Mouse (Mus musculus): Measurements from ENCODE around the gene Slc41a3. TPM values are rescaled to one million over a fixed set of nuclear protein-coding genes. Genes with fewer than 3 reads are reported as not detected.
"Not testable (repeated sequence)": the region's sequence is repeated elsewhere in the genome, so short reads cannot be mapped to it uniquely, and the experiment has no call there.

The Slc41a3 gene
- total RNA-seq, 2 experiments from 2014 or later = 3.9 to 4.0 TPM

DNA sequence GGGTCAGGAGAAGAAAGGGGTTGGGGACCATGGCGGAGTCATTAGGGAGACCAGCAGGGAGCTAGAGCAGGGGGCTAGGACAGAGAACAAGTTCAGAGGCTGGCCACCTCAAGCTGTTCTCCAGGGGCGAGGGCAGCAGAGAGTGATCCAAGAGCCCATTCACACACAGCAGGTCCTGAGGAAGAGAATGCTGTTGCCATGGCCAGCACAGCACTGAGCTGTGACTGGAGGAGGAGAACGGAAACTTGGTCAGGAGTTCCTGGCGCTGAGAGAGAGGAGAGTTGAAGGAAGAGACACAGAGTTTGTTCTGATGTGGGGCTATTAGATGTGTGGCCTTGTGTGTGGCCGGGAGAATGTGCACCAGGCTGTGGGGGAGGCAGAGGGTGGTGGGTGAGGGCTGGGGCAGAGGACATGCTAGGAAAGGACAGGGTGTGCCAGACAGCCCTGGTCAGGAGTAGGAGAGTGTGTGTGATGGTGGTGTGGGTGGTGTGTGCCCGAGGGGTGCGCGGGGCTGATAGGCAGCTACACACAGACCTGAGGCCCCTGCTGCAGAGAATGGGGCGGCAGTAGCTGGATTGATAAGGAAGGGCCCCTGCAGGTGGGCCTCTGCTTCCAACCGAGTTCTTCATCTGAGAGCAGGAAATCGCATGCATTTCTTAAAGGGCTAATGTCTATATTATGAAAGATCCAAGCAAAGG lies 18.4 kb downstream of the Slc41a3 start:
- no peak for DNase-seq (ENCODE audit: low spot score in 2 of 2)

DNA sequence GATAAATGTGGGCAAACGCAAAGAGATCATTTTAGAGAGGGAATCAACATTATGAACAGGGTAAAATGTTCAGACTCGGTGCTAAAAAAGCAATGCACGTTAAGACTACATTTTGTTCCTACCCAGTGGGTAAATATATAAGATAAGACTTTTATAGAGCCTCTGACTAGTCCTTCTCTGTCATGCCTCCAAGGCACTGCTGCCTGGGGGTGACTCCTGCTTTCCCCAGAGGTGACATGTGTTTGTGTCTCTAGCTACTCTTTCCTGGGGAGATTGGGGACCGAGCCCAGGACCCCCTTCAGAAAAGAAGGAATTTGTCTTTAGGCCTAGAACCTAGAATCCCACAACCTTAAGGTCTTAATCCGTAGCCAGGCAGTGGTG lies 18.9 kb downstream of the Slc41a3 start:
- no peak for DNase-seq (ENCODE audit: low spot score in 2 of 2)

DNA sequence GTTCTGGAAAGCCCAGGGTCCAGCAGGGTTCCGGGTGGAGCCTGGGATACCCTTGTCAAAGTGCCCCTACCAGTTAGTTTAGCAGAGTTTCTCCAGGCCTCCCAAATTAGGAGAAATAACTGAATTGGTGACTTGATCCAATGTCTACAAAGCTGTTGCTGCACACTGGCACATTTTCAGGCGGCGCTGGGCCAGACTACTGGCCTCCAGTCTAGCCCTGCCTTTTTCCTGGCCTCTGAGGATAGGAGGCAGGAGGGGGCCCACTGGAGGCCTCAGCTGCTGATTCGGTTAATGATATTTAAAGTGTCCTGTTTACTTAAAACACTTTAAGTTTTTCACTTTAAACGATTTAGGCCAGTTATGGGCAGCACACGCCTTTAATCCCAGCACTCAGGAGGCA lies 19.7 kb downstream of the Slc41a3 start:
- DNase-seq (ENCODE audit: low spot score in 2 of 2) = no peak

DNA sequence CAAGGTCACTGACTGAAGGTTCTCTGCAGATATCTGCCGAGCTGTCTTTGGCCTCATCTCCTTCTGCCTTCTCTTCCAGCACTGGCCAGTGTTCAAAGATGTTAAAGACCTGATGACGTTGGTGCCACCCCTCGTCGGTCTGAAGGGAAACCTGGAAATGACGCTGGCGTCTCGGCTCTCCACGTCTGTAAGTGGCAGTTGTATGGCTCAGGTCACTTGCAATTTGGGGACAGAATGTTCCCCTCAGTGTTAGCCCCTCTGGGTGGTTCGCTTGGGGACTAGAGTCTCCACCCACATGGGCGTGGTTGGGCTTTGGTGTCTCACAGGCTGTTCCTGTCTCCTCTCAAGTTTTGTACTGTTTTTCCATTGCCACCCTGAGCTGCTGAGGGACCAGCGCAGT lies 20.2 kb downstream of the Slc41a3 start:
- no peak for DNase-seq (ENCODE audit: low spot score in 2 of 2)

DNA sequence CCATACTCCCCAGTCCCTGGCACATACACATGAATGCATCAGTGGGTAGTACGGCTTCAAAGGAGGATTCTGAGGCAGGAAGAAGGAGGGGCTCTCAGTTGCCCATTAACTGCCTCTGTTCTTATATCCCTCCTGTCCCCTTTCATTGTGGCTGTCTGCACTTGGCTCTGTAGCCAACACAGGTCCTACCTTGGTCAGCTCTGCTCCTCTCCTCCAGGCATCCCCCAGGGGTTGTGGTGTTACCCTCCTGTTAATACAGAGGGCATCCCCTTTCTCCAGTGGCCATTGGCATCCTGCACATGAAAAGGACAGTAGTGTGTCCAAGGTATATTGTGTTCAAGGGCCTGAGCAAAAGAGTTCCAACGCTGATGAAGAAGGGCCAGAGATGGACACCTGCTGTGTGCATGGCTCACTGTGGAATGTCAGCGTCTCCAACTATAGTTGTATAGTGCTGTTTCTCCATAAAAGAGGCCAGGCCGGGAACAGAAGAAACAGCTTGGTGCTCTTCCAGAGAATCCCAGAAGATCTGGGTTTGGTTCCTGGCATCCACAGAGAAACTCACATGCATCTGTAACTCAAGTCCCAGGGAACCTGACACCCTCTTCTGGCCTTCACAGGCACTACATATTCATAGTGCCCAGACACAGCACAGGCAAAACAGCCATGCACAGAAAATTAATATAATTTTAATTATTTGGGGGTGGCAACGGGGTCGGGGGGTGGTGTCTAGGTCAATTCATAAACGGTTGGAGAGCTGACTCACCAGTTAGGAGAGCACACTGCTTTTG lies 20.9 kb downstream of the Slc41a3 start:
- no peak for DNase-seq (ENCODE audit: low spot score in 2 of 2)

DNA sequence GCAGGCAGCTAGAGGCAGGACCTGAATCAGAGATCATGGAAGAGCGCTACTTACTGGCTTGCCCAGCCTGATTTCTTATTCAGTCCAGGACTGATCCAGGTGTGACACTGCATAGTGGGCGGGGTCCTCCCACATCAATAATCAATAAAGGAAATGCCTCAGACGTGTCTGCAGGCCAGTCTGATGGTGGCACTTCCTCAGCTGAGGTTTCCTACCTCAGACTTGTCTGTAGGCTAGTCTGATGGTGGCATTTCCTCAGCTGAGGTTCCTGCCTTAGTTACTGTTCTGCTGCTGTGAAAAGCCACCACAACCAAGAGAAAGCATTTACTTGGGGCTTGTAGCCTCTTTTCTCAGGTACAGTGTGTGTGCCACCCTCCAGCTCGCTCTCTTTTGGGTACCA lies 23.0 kb downstream of the Slc41a3 start:
- no peak for DNase-seq (ENCODE audit: low spot score in 2 of 2)

DNA sequence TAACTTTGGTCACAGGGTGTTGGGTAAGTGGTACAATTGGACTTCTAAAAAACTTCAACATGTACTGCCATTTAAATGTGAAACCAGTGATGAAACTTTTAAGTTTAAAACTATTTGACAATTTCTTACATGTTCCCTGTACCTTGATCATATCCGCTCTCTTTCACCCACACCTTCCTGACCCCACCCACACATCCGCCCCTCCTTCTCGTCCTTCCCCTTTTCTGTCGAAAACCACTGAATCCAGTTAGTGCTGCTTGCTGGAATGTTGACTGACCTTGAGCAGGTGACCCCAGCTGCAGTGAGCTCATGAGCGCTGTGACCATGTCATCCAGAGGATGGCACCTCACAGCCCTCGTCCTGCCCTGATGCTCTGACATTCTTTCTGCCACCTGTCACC lies 25.0 kb downstream of the Slc41a3 start:
- no peak for DNase-seq (ENCODE audit: low spot score in 2 of 2)

DNA sequence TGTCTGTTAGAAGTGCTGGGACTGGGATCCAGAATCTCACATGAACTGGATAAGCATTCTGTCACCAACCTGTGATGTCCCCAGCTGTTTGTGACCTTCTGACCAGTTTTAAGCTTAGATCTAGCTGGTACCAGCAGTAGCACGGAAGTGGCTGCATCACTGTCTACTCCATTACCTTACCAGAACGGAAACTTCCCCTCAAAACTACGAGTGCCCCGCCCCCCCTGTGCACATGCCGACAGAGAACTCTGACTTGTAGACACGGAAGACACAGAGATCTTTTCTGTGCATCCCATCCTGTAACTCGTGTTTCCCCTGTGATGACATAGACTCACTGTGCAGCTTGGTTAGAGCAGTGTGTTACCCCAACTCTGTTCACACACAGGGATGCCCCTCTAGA lies 25.9 kb downstream of the Slc41a3 start:
- DNase-seq (ENCODE audit: low spot score in 2 of 2) = no peak

DNA sequence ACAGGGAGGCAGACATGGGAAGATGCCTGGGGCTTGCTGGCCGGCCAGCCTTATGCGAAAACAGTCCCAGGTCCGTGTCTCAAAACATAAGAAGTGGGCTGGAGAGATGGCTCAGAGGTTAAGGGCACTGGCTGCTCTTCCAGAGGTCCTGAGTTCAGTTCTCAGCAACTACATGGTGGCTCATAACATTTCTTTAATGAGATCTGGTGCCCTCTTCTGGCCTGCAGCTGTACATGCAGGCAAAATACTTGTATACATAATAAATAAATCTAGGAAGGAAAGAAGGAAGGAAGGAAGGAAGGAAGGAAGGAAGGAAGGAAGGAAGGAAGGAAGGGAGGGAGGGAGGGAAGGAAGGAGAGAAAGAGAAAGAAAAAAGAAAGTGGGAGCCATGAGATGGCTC lies 28.0 kb downstream of the Slc41a3 start:
- DNase-seq (ENCODE audit: low spot score in 2 of 2) = not testable (repeated sequence)

DNA sequence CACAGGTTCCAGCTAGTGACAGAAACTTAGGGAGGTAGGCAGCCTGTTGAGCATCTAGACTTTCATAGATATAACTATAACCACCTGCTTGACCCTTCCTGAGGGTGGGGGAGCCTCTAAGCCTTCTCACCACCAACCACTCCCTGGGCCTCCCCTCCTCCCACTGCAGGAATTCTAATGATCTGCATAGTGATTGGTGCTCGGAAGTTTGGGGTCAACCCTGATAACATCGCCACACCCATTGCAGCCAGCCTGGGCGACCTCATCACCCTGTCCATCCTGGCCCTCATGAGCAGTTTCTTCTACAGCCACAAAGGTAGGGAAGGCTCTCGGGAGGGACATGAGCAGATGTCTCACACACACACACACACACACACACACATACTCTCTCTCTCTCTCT lies 30.6 kb downstream of the Slc41a3 start:
- DNase-seq (ENCODE audit: low spot score in 2 of 2) = no peak

DNA sequence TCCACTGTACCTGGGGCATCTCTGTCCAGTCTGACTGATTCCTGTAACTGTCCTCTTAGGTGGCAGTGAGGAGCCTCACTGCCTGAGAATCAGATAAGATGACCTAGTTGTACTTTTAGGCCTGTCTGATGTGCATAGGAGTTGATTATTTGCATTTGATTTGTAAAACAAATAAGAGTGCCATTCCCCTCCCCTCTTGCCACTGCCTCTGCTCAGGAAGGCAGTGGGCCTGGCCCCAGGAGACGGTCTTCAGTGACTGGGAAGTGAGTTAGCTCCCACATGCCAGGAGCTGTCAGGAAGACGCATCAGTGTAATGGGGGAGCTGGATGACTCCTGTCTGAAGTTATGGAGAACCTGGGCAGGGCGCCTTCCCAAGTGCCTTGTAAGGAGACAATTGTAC lies 31.1 kb downstream of the Slc41a3 start:
- DNase-seq (ENCODE audit: low spot score in 2 of 2) = no peak

DNA sequence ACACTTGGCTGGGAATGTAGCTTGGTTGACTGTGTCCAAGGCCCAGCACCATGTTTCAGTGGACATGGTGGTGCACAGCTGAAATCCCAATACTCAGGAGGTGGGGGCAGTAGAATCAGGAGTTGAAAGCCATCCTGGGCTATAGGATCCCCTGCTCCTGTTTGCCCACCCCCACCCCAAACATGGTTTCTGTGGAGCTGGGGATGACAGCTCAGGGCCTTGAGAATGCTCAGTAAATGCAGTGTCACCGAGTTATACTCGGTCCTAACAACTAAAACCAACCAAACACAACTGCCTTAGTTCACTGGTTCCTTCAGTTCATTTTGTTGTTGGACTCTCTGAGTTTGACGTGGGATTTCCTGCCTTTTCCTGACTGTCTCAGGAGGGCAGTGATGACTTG lies 38.5 kb downstream of the Slc41a3 start:
- no peak for DNase-seq (ENCODE audit: low spot score in 2 of 2)

DNA sequence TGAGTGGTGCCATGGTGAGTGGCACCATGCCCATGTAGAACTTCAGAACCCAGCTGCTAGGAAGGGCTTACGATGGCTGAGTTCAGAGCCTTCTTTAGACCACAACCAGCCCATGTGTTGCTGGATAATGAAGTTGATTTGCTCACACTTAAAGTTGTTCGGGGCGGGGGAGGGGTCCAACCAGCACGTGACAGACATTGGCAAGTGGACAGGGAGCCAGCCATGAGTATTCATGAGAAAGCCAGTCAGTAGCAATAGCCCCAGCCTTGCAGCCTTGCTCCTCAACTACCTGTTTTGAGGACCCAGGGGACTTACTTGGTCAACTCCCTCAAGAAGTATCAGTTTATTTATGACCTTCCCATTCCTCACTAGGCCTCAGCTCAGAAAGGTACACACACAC lies 40.4 kb downstream of the Slc41a3 start:
- DNase-seq (ENCODE audit: low spot score in 2 of 2) = no peak

DNA sequence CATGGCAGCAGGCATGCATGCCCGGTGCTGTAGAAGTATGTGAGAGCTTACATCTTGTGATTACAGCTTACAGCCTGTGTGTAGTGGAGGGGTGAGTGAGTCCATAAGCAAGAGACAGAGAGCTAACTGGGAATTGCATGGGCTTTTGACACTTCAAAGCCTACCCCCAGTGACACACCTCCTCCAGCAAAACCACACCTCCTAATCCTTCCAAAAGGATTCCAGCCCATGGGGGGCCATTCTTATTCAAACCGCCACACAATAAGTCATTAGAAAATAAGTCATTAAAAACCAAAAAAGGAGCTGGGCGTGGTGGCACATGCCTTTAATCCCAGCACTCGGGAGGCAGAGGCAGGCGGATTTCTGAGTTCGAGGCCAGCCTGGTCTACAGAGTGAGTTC lies 43.9 kb downstream of the Slc41a3 start:
- no peak for DNase-seq (ENCODE audit: low spot score in 2 of 2)

DNA sequence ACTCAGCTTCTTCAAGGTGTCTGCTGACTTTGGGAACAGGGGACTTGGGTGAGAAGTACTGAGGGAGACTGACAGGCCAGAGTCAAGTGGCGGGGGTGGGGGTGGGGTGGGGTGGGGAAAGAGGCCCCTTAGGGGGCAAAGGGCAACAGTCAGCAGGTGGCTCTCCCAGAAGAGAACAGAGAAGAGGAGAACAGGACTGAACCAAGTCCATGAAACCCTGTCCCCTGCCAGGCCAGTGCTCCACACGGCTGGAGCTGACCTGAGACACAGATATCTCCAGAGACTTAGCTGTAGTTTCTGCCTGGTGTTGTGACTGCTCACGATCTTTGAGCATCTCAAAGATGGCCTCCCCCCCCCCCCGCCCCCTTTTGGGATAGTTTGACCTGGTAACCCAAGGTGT lies 44.8 kb downstream of the Slc41a3 start:
- no peak for DNase-seq (ENCODE audit: low spot score in 2 of 2)

DNA sequence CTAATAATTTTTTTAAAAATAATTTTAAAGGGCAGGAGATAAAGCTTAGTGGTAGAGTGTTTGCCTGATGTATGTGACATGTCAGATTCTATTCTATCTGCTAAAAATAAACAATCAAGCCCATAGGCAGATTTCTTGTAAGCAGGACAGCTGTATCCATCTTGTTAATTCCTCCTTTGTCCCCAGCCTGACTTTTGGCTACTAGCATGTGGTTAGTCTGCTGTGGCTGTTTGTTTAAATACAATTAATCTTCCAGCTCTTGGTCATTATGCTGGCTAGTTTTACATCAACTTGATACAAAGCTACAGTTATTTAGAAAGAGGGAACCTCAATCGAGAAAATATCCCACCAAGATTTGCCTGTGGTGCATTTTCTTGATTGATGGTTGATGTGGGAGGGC lies 46.1 kb downstream of the Slc41a3 start:
- no peak for DNase-seq (ENCODE audit: low spot score in 2 of 2)

DNA sequence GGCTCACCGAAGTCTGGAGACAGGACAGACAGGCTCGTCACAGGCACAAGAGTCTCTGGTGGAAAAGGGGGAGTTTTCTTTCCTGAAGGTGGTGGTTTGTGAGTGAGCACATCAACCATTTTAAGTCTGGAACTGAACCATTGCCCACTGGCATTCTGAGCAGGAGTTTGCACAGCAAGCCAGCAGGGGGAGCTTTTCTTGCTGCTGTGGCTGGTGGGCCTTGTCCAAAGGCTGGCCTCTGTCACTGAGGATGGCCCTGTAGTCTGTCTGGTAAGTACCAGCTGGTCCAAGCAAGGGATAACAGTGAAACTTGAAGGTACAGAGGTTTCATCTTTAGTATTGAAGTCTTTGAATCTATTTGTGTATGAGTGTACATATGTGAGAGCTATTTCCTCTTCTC lies 49.2 kb downstream of the Slc41a3 start:
- DNase-seq (ENCODE audit: low spot score in 2 of 2) = peak; percentile 16 to 62

DNA sequence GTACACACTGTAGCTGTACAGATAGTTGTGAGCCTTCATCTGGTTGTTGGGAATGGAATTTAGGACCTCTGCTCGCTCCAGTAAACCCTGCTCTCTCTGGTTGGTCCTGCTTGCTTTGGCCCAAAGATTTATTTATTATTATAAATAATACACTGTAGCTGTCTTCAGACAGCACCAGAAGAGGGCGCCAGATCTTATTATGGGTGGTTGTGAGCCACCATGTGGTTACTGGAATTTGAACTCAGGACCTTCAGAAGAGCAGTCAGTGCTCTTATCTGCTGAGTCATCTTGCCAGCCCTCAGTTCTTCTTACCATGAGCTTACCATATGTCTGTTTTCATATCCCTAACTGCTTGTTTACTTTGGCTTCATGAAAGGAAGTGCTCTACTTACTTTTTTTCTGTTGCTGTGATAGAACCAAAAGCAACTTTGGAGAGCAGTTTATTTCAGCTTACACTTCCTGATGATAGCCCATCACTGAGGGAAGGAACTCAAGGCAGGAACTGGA lies 51.9 kb downstream of the Slc41a3 start:
- not testable (repeated sequence) for DNase-seq (ENCODE audit: low spot score in 2 of 2)

DNA sequence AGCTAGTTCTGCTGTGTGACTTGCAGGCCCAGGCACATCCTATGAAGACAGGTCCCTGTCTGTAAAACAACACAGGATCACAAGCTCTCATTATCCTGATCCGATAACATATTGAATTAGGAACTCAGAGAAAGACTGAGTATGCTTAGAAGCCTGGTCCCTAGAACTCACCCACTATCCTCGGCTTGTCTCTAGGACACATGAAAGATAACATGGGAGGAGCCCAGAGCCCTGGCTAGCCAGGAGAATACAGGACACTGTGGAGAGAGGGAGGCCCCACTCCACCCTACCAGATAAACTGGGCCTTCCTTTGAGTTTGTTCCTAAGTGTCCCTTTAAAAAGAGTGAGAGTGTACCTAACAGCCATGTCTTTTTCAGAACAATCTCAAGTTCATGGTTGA lies 55.4 kb downstream of the Slc41a3 start:
- no peak for DNase-seq (ENCODE audit: low spot score in 2 of 2)

DNA sequence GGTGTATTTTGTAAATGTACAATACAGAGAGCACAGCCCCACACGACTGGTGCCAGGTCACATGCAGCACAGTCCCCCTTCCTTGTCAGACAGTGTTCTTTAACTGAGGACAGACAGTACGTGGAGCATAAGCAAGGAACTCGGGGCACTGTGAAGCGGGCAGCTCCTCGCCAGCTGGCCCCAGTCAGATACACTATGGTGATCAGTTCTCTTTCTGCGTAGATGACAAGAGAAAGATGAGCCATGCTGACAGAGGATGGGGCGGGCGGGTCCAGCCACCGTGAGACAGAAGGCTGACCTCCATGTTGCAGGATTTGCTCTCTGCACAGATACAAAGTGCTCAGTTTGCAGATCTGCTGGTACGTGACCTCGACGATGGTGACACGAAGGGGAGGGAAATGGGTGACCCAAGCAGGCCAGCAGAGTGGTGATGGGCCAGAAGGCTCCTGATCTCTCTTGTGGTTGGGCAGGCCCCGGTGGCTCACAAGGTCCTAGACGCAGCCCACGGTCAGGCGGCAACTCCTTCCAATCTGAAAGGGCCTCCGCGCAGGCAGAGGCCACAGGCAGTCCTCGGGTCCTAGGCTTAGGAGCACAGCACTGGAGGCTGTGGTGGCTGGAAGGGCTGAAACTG lies 56.0 kb downstream of the Slc41a3 start:
- DNase-seq (ENCODE audit: low spot score in 2 of 2) = no peak

DNA sequence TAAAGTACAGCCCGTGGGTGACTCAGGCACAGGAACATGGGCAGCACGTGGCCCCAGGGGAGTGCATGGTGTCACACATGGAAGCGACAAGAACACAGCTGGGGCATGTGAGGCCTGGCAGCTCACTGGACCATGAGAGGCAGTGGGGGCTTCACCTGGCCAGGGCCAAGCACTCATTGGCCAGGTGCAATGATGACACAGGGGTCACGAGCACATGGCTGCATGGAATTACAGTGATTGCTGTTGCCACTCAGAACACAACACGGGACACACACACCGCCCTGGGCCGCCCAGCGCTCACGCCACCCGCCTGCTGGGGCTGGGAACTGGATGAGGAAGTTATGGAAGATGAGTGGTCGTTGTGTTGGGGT lies 56.5 kb downstream of the Slc41a3 start:
- no peak for DNase-seq (ENCODE audit: low spot score in 2 of 2)

DNA sequence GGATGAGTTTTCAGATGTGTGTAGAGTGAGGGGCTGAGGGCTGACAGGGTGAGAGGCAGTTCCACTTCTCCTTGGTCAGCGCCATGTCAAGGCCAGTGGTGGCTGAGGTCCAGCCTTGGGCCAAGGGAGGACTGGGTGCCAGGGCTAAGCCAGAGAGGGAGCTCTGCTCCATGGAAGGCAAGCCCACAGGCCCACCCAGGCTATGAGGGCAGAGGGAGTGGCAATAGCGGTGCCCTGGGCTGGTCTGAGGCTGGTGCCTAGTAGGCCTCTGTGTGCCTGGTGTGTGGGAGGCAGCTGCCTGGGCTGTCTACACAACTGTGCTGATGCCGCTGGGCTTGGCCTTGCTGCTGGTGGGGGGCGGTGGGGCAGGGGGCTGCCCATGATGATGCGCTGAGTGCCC lies 57.6 kb downstream of the Slc41a3 start:
- DNase-seq (ENCODE audit: low spot score in 2 of 2) = no peak

Data from layer of hippocampus, adult 18-20 months (tissue).